Comparison of ENCODE assay signal across 28 mouse cellular contexts in the genomic region with DNA sequence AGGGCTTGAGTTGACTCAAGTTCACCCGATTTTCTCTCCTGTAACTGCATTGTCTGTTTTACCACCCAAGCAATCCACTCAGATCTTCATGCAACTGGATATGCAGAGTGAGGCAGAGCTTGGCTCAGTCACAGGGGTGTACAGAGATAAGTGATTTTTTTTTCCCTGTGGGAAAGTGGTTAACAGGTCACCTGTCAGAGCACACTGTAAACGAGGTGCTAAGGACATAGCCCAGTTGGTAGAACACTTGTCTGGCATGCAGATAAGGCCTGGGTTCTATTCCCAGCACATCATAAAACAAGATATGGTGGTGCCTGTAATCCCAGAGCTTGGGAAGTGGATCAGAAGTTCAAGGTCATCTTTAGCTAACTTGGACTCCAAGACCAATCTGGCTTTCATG. TPM values are rescaled to one million over a fixed set of nuclear protein-coding genes. Genes with fewer than 3 reads are reported as not detected.
DNase-seq lines count a peak whose midpoint lies in the region; ATAC-seq and TF ChIP-seq lines count a peak whose summit lies in the region.
"Had no signal": no experiment of that assay in that cellular context is flagged by ENCODE, and none has a peak within 500 bp of the region (broad histone marks: within the 10 kb centered on the region; RNA-seq: fewer than 3 reads in every experiment).

No protein-coding gene starts in this region.

- H3K27me3 ChIP-seq in MEL (ENCODE audit: control insufficient read depth in 1 of 2, insufficient read depth in 2 of 2, low read length in 2 of 2), result no peaks in the 10 kb centered on the region
- H3K27me3 ChIP-seq in heart, embryonic 14.5 days (ENCODE audit: control insufficient read depth, insufficient read depth, low read length), result no peaks in the 10 kb centered on the region
- H3K27me3 ChIP-seq: embryonic facial prominence, embryonic 15.5 days; forebrain, embryonic 12.5 days; hindbrain, embryonic 13.5 days; midbrain, embryonic 13.5 days had no signal

- DNase-seq in heart, adult 8-10 months (ENCODE audit: low spot score), result peak; percentile 66
- DNase-seq in heart, postnatal 36 days, result no peak
- peak; percentile 22 for DNase-seq in MEL (ENCODE audit: low read depth, low spot score)
- DNase-seq in heart, adult 9 months (ENCODE audit: low spot score in 2 of 2), result peak; percentile 51 to 64
- DNase-seq in urinary bladder, postnatal 10 days (ENCODE audit: low spot score), result no peak
- no peak for DNase-seq in ovary, postnatal 36 days (ENCODE audit: low spot score)
- DNase-seq in left cerebral cortex, postnatal 10 days (ENCODE audit: extremely low spot score in 1 of 2, low spot score in 2 of 2), result no peak
- DNase-seq: adrenal gland, adult 2 months; cerebellum, adult 2 months; cerebellum, postnatal 14 days; gastrocnemius, postnatal 14 days; kidney, adult 18-20 months; kidney, postnatal 36 days; left cerebral cortex, postnatal 4 days; liver, embryonic 13.5 days; lung, adult 18-20 months; thymus, adult 2 months; thymus, postnatal 4 days had no signal

- H3K79me2 ChIP-seq in MEL (ENCODE audit: control insufficient read depth, insufficient read depth, low read length, poor library complexity), result no peaks in the 10 kb centered on the region

- WGBS in heart, embryonic 14.5 days, result 16% methylated on average over 2 of the region's 2 CpGs

- TF ChIP-seq RAD21 in MEL (IDR thresholded peaks at IDR 0.05; ENCODE audit: low read depth, low read length), result no peak

- H3K9me3 ChIP-seq in MEL (replicated peaks; ENCODE audit: insufficient read depth, low read length), result no peaks in the 10 kb centered on the region
- H3K9me3 ChIP-seq in heart, embryonic 14.5 days (ENCODE audit: control insufficient read depth, low read length), result no peaks in the 10 kb centered on the region
- H3K9me3 ChIP-seq: embryonic facial prominence, embryonic 10.5 days; embryonic facial prominence, embryonic 15.5 days; forebrain, embryonic 12.5 days; hindbrain, embryonic 13.5 days; liver, embryonic 13.5 days; midbrain, embryonic 13.5 days; neural tube, embryonic 13.5 days had no signal

- TF ChIP-seq EP300 in MEL (IDR thresholded peaks at IDR 0.05; ENCODE audit: low read depth in 1 of 2, low read length in 2 of 2), result 0 out of 4 replicates have a peak, but pooled peaks of 1 of the 2 experiments have one; percentile 11

- peaks cover 13 to 31% of the 10 kb centered on the region in 2 experiments for H3K4me1 ChIP-seq in MEL (ENCODE audit: control insufficient read depth in 1 of 2, insufficient read depth in 2 of 2, low read length in 2 of 2)
- peaks cover 21 to 41% of the 10 kb centered on the region in 2 experiments for H3K4me1 ChIP-seq in heart, embryonic 14.5 days (ENCODE audit: control insufficient read depth in 2 of 2, insufficient read depth in 2 of 2, low read length in 2 of 2)
- H3K4me1 ChIP-seq: forebrain, embryonic 12.5 days; hindbrain, embryonic 13.5 days; midbrain, embryonic 13.5 days had no signal

- H3K27ac ChIP-seq in MEL (ENCODE audit: control insufficient read depth, low read depth, low read length), result no peak overlapping the region
- peak overlapping the region; percentile 42 to 61; a peak in 2 of 4 replicates for H3K27ac ChIP-seq in heart, embryonic 14.5 days (replicated peaks in 1 of 2; ENCODE audit: control insufficient read depth in 1 of 2, insufficient read depth in 1 of 2, low read depth in 2 of 2, low read length in 2 of 2)
- H3K27ac ChIP-seq: embryonic facial prominence, embryonic 10.5 days; embryonic facial prominence, embryonic 15.5 days; forebrain, embryonic 12.5 days; hindbrain, embryonic 13.5 days; layer of hippocampus, adult 2 months; macrophage; midbrain, embryonic 13.5 days; neural tube, embryonic 13.5 days had no signal

- peak; percentile 75; the same call in 1 of the 2 replicates for ATAC-seq in heart, embryonic 14.5 days (ENCODE audit: insufficient number of reproducible peaks, insufficient read depth, low FRiP score, low read depth)
- ATAC-seq: CD4-positive, CD25-positive, alpha-beta regulatory T cell, adult 4 months; midbrain, embryonic 13.5 days had no signal

- no peak overlapping the region for H3K4me2 ChIP-seq in heart, embryonic 14.5 days (ENCODE audit: low read length)
- H3K4me2 ChIP-seq: embryonic facial prominence, embryonic 15.5 days; forebrain, embryonic 12.5 days; hindbrain, embryonic 13.5 days; midbrain, embryonic 13.5 days; neural tube, embryonic 13.5 days had no signal

- no peak for TF ChIP-seq POLR2A in MEL (IDR thresholded peaks at IDR 0.05; ENCODE audit: control insufficient read depth in 1 of 2, insufficient read depth in 1 of 2, low read depth in 1 of 2, low read length in 2 of 2, poor library complexity in 1 of 2)

- peaks cover 0 to 31% of the 10 kb centered on the region in 2 experiments; a peak in 2 of 4 replicates for H3K36me3 ChIP-seq in MEL (ENCODE audit: control insufficient read depth in 1 of 2, insufficient read depth in 2 of 2, low read length in 2 of 2)
- no peaks in the 10 kb centered on the region for H3K36me3 ChIP-seq in heart, embryonic 14.5 days (ENCODE audit: control insufficient read depth, insufficient read depth, low read length)
- H3K36me3 ChIP-seq: embryonic facial prominence, embryonic 10.5 days; embryonic facial prominence, embryonic 15.5 days; forebrain, embryonic 12.5 days; hindbrain, embryonic 13.5 days; liver, embryonic 13.5 days; midbrain, embryonic 13.5 days; neural tube, embryonic 13.5 days had no signal

- no peak overlapping the region for H3K4me3 ChIP-seq in MEL (ENCODE audit: control insufficient read depth in 1 of 2, insufficient read depth in 1 of 2, low read depth in 2 of 2, low read length in 2 of 2)
- H3K4me3 ChIP-seq in heart, embryonic 14.5 days (ENCODE audit: control insufficient read depth in 1 of 2, insufficient read depth in 1 of 2, low read depth in 1 of 2, low read length in 2 of 2), result no peak overlapping the region
- H3K4me3 ChIP-seq: embryonic facial prominence, embryonic 10.5 days; embryonic facial prominence, embryonic 15.5 days; forebrain, embryonic 12.5 days; hindbrain, embryonic 13.5 days; layer of hippocampus, adult 2 months; liver, embryonic 13.5 days; midbrain, embryonic 13.5 days; neural tube, embryonic 13.5 days had no signal

- intact Hi-C loops in heart, postnatal 36 days (cut with DNase I), result no loop called here
- intact Hi-C loops in left cerebral cortex, postnatal 10 days (cut with DNase I), result no loop called here

- no peak for TF ChIP-seq CTCF in MEL (IDR thresholded peaks at IDR 0.05 in 2 of 3, conservative IDR thresholded peaks at IDR 0.05 in 1 of 3; ENCODE audit: control insufficient read depth in 1 of 3, insufficient read depth in 1 of 3, low read depth in 2 of 3, low read length in 3 of 3, poor library complexity in 1 of 3, severe bottlenecking in 1 of 3)

- no peak overlapping the region for H3K9ac ChIP-seq in MEL (ENCODE audit: control insufficient read depth, low read depth, low read length, poor library complexity, severe bottlenecking)
- no peak overlapping the region for H3K9ac ChIP-seq in heart, embryonic 14.5 days (ENCODE audit: low read length)
- H3K9ac ChIP-seq: embryonic facial prominence, embryonic 15.5 days; forebrain, embryonic 12.5 days; hindbrain, embryonic 13.5 days; midbrain, embryonic 13.5 days; neural tube, embryonic 13.5 days had no signal

TF ChIP-seq in MEL, 35 proteins besides CTCF, POLR2A, EP300 and RAD21:
- TF ChIP-seq ZKSCAN1 (IDR thresholded peaks at IDR 0.05; ENCODE audit: low read depth, low read length) (no peak), SIN3A (IDR thresholded peaks at IDR 0.05; ENCODE audit: low read length) (no peak), GATA1 (IDR thresholded peaks at IDR 0.05; ENCODE audit: low read depth, low read length) (peak; percentile 44; the same call in 1 of the 2 replicates), ZNF384 (IDR thresholded peaks at IDR 0.05; ENCODE audit: low read depth, low read length) (0 out of 2 replicates have a peak, but pooled peaks have one; percentile 19), MAZ (IDR thresholded peaks at IDR 0.05; ENCODE audit: low read depth, low read length) (no peak)

RNA-seq across cellular contexts. Expression of gene Add3, which starts 14.6 kb away (rescaled TPM):
- total RNA-seq in heart, adult 8-10 months (2022), result 10 to 100 TPM; 35.7 to 51.4 (median 39.9) TPM
- total RNA-seq in heart, postnatal 36 days (2021), result 10 to 100 TPM; 45.2 to 48.6 TPM
- total RNA-seq in MEL (2012; rRNA removed), result 14.0 and 33.0 TPM in 2 replicates
- 10 to 100 TPM in 1 of 2 experiments, not detected in 1; 52.9 TPM for polyA plus RNA-seq in MEL (2012; ENCODE audit: insufficient read depth in 1 of 2, insufficient read length in 2 of 2, low read depth in 1 of 2, low replicate concordance in 2 of 2, missing spikeins in 1 of 2)
- polyA plus RNA-seq in heart, embryonic 14.5 days (2014; fragmentation: Nextera tagmentation; extraction: Ambion mirVana), result 129 and 134 TPM in 2 replicates
- total RNA-seq in left cerebral cortex, postnatal 10 days (2021), result 100 to 1,000 TPM; 113 to 114 TPM

Comparison
In these comparisons a context has a peak if more than half of its experiments do, and no peak if none do; other contexts are left out.
1. DNase-seq: peak in heart, adult 8-10 months (single experiment), MEL (single experiment) and heart, adult 9 months (2 of 2); none in heart, postnatal 36 days (0 of 2), urinary bladder, postnatal 10 days (single experiment), ovary, postnatal 36 days (single experiment) and left cerebral cortex, postnatal 10 days (0 of 2).